In the genomic region with DNA sequence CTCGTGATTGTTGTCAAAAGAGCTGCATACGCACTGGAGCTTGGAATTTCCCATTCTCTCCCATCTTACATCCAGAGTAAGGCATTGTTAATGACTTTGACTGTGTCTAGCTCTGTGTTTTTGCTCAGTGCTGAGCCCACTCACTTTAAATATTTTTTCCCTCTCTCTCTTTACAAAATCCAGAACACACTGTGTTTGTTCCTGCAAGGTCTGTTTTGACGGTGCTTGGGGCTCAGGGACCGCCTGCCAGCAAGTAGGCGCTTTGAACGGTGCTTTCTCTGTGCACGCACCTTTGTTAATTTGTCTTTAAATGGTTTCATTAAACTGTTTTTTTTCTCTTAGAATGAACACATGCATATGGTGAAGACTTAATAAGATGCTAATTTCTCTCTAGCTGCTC, we compare ENCODE assay signal across 18 mouse cellular contexts. TPM values are rescaled to one million over a fixed set of nuclear protein-coding genes. Genes with fewer than 3 reads are reported as not detected.
A peak's percentile ranks its signal among the peaks of the same experiment; 100 is the strongest.
DNase-seq lines count a peak whose midpoint lies in the region; ATAC-seq lines count a peak whose summit lies in the region.
"Had no signal": no experiment of that assay in that cellular context is flagged by ENCODE, and none has a peak within 500 bp of the region (broad histone marks: within the 10 kb centered on the region; RNA-seq: fewer than 3 reads in every experiment).

No protein-coding gene starts in this region.

- ATAC-seq in hindbrain, embryonic 13.5 days (ENCODE audit: low FRiP score): no peak
- no peak for ATAC-seq in midbrain, embryonic 15.5 days (replicated peaks)
- no peak for ATAC-seq in midbrain, embryonic 13.5 days
- peak; percentile 70 for ATAC-seq in forebrain, embryonic 14.5 days
- no peak for ATAC-seq in neural tube, embryonic 15.5 days (ENCODE audit: low FRiP score)
- ATAC-seq: hindbrain, postnatal 0 days; intestine, postnatal 0 days had no signal

- no peak overlapping the region for H3K9ac ChIP-seq in hindbrain, embryonic 13.5 days
- H3K9ac ChIP-seq in midbrain, embryonic 15.5 days: no peak overlapping the region
- H3K9ac ChIP-seq in midbrain, embryonic 13.5 days (replicated peaks): no peak overlapping the region
- no peak overlapping the region for H3K9ac ChIP-seq in forebrain, embryonic 14.5 days (ENCODE audit: low read length)
- H3K9ac ChIP-seq in neural tube, embryonic 15.5 days (replicated peaks): no peak overlapping the region
- H3K9ac ChIP-seq: kidney, embryonic 15.5 days; liver, embryonic 14.5 days had no signal

- H3K9me3 ChIP-seq in hindbrain, embryonic 13.5 days: no peaks in the 10 kb centered on the region
- no peaks in the 10 kb centered on the region for H3K9me3 ChIP-seq in hindbrain, embryonic 10.5 days
- H3K9me3 ChIP-seq in midbrain, embryonic 15.5 days: no peaks in the 10 kb centered on the region
- no peaks in the 10 kb centered on the region for H3K9me3 ChIP-seq in midbrain, embryonic 13.5 days
- H3K9me3 ChIP-seq in forebrain, embryonic 14.5 days (replicated peaks; ENCODE audit: control insufficient read depth, low read length): no peaks in the 10 kb centered on the region
- no peaks in the 10 kb centered on the region for H3K9me3 ChIP-seq in neural tube, embryonic 15.5 days (replicated peaks)
- H3K9me3 ChIP-seq: kidney, embryonic 15.5 days had no signal

- no peak overlapping the region for H3K4me3 ChIP-seq in hindbrain, embryonic 13.5 days
- H3K4me3 ChIP-seq in hindbrain, embryonic 10.5 days: no peak overlapping the region
- H3K4me3 ChIP-seq in midbrain, embryonic 15.5 days: no peak overlapping the region
- H3K4me3 ChIP-seq in midbrain, embryonic 13.5 days (replicated peaks): no peak overlapping the region
- H3K4me3 ChIP-seq in forebrain, embryonic 14.5 days (ENCODE audit: low read depth, low read length): no peak overlapping the region
- no peak overlapping the region for H3K4me3 ChIP-seq in neural tube, embryonic 15.5 days (replicated peaks)
- H3K4me3 ChIP-seq: erythroblast, embryonic 14.5 days; kidney, embryonic 15.5 days; myocyte had no signal

- H3K4me1 ChIP-seq in hindbrain, embryonic 13.5 days (replicated peaks): peaks cover 20% of the 10 kb centered on the region
- H3K4me1 ChIP-seq in hindbrain, embryonic 10.5 days (replicated peaks): peaks cover 41% of the 10 kb centered on the region
- H3K4me1 ChIP-seq in midbrain, embryonic 15.5 days: 0 out of 2 replicates have a peak, but pooled peaks cover 10% of the 10 kb centered on the region
- peaks cover 6% of the 10 kb centered on the region for H3K4me1 ChIP-seq in midbrain, embryonic 13.5 days (replicated peaks)
- H3K4me1 ChIP-seq in forebrain, embryonic 14.5 days (ENCODE audit: control insufficient read depth, insufficient read depth, low read length): peaks cover 13% of the 10 kb centered on the region
- peaks cover 22% of the 10 kb centered on the region for H3K4me1 ChIP-seq in neural tube, embryonic 15.5 days

- WGBS in hindbrain, embryonic 13.5 days: 42% methylated on average over 7 of the region's 7 CpGs
- 77% methylated on average over 7 of the region's 7 CpGs for WGBS in hindbrain, embryonic 10.5 days
- WGBS in midbrain, embryonic 15.5 days: 38% methylated on average over 7 of the region's 7 CpGs
- 48% methylated on average over 7 of the region's 7 CpGs for WGBS in midbrain, embryonic 13.5 days
- 5% methylated on average over 7 of the region's 7 CpGs for WGBS in forebrain, embryonic 14.5 days
- 24% methylated on average over 7 of the region's 7 CpGs for WGBS in neural tube, embryonic 15.5 days

- H3K36me3 ChIP-seq in hindbrain, embryonic 13.5 days: no peaks in the 10 kb centered on the region
- H3K36me3 ChIP-seq in hindbrain, embryonic 10.5 days: no peaks in the 10 kb centered on the region
- no peaks in the 10 kb centered on the region for H3K36me3 ChIP-seq in midbrain, embryonic 15.5 days (replicated peaks)
- H3K36me3 ChIP-seq in midbrain, embryonic 13.5 days: no peaks in the 10 kb centered on the region
- H3K36me3 ChIP-seq in forebrain, embryonic 14.5 days (ENCODE audit: control insufficient read depth, insufficient read depth, low read length): no peaks in the 10 kb centered on the region
- H3K36me3 ChIP-seq in neural tube, embryonic 15.5 days: no peaks in the 10 kb centered on the region
- H3K36me3 ChIP-seq: kidney, embryonic 15.5 days had no signal

- no peaks in the 10 kb centered on the region; the same call in 1 of the 2 replicates for H3K27me3 ChIP-seq in hindbrain, embryonic 13.5 days
- peaks cover 18% of the 10 kb centered on the region for H3K27me3 ChIP-seq in hindbrain, embryonic 10.5 days (ENCODE audit: insufficient read depth, poor library complexity, severe bottlenecking)
- H3K27me3 ChIP-seq in midbrain, embryonic 15.5 days (replicated peaks): no peaks in the 10 kb centered on the region
- no peaks in the 10 kb centered on the region for H3K27me3 ChIP-seq in midbrain, embryonic 13.5 days
- no peaks in the 10 kb centered on the region for H3K27me3 ChIP-seq in forebrain, embryonic 14.5 days (replicated peaks; ENCODE audit: control insufficient read depth, insufficient read depth, low read length)
- H3K27me3 ChIP-seq in neural tube, embryonic 15.5 days (replicated peaks): no peaks in the 10 kb centered on the region

- no peak overlapping the region for H3K4me2 ChIP-seq in hindbrain, embryonic 13.5 days
- H3K4me2 ChIP-seq in midbrain, embryonic 15.5 days: no peak overlapping the region
- no peak overlapping the region for H3K4me2 ChIP-seq in midbrain, embryonic 13.5 days (replicated peaks)
- peak overlapping the region; percentile 5; the same call in 1 of the 2 replicates for H3K4me2 ChIP-seq in forebrain, embryonic 14.5 days (ENCODE audit: low read length)
- H3K4me2 ChIP-seq in neural tube, embryonic 15.5 days: no peak overlapping the region
- H3K4me2 ChIP-seq: kidney, embryonic 15.5 days; midbrain, embryonic 11.5 days had no signal

- peak overlapping the region; percentile 55 for H3K27ac ChIP-seq in hindbrain, embryonic 13.5 days
- no peak overlapping the region for H3K27ac ChIP-seq in hindbrain, embryonic 10.5 days
- 0 out of 2 replicates have a peak overlapping the region, but pooled peaks have one; percentile 4 for H3K27ac ChIP-seq in midbrain, embryonic 15.5 days
- no peak overlapping the region for H3K27ac ChIP-seq in midbrain, embryonic 13.5 days
- H3K27ac ChIP-seq in forebrain, embryonic 14.5 days (ENCODE audit: low read depth, low read length): no peak overlapping the region
- H3K27ac ChIP-seq in neural tube, embryonic 15.5 days (replicated peaks): peak overlapping the region; percentile 66
- H3K27ac ChIP-seq: hindbrain, postnatal 0 days; kidney, embryonic 15.5 days; liver, embryonic 14.5 days had no signal

- no peak for DNase-seq in hindbrain, embryonic 10.5 days (ENCODE audit: low spot score)
- DNase-seq in forebrain, embryonic 14.5 days (ENCODE audit: low spot score): peak; percentile 67
- no peak for DNase-seq in adrenal gland, postnatal 4 days (ENCODE audit: low spot score in 2 of 2)
- DNase-seq: cerebellum, adult 9-10 months; gastrocnemius, postnatal 36 days; kidney, postnatal 4 days; right cerebral cortex, postnatal 4 days had no signal

RNA-seq across cellular contexts. Expression of a gene that starts 21.5 kb away (rescaled TPM):
- polyA plus RNA-seq in hindbrain, embryonic 13.5 days (2015; fragmentation: Nextera tagmentation; extraction: Ambion mirVana): 23.6 and 32.5 TPM in 2 replicates
- 48.6 and 55.1 TPM in 2 replicates for polyA plus RNA-seq in hindbrain, embryonic 10.5 days (2016; fragmentation: Nextera tagmentation; extraction: Ambion mirVana)
- polyA plus RNA-seq in midbrain, embryonic 15.5 days (2015; fragmentation: Nextera tagmentation; extraction: Ambion mirVana): 20.1 and 22.6 TPM in 2 replicates
- polyA plus RNA-seq in midbrain, embryonic 13.5 days (2015; fragmentation: Nextera tagmentation; extraction: Ambion mirVana): 24.9 and 31.2 TPM in 2 replicates
- polyA plus RNA-seq in forebrain, embryonic 14.5 days (2014; fragmentation: Nextera tagmentation; extraction: Ambion mirVana): 15.6 and 17.3 TPM in 2 replicates
- polyA plus RNA-seq in neural tube, embryonic 15.5 days (2015; fragmentation: Nextera tagmentation; extraction: Ambion mirVana): 22.0 and 29.3 TPM in 2 replicates
- total RNA-seq in adrenal gland, postnatal 4 days (2021): 10 to 100 TPM; 94.2 to 94.6 TPM

Comparison
In these comparisons a context has a peak if more than half of its experiments do, and no peak if none do; other contexts are left out.
1. H3K27ac ChIP-seq: peak in hindbrain, embryonic 13.5 days (single experiment), midbrain, embryonic 15.5 days (single experiment) and neural tube, embryonic 15.5 days (single experiment); none in hindbrain, embryonic 10.5 days (single experiment), midbrain, embryonic 13.5 days (single experiment) and forebrain, embryonic 14.5 days (single experiment).